Mouse (Mus musculus) embryonic fibroblast, embryonic 13.5 days (primary cell): ENCODE results near the gene Gm3033. TPM values are rescaled to one million over a fixed set of nuclear protein-coding genes. Genes with fewer than 3 reads are reported as not detected.
"Not testable (repeated sequence)": the region's sequence is repeated elsewhere in the genome, so short reads cannot be mapped to it uniquely, and the experiment has no call there.

Experiments
- H3K27ac ChIP-seq: 2 replicates; pipeline ENCODE4 v1.5.1; 2012; ENCODE audit warnings: low read length, control low read depth, inconsistent platforms; ENCODE audit not compliant: insufficient read depth
- H3K4me1 ChIP-seq: 2 replicates; pipeline ENCODE4 v1.6.1; 2011; ENCODE audit warnings: low read length; ENCODE audit not compliant: control insufficient read depth, insufficient read depth
- H3K4me3 ChIP-seq: 2 replicates; pipeline ENCODE4 v1.5.1; 2011; ENCODE audit warnings: mild to moderate bottlenecking, control low read depth, low read length; ENCODE audit not compliant: insufficient read depth
- polyA plus RNA-seq: library from polyadenylated mRNA; stranded (reverse); fragments of >200 nt; gene quantifications from 2 replicates; pipeline ENCODE4 v1.2.4, GENCODE M21; 2011; ENCODE audit warnings: low read depth; ENCODE audit not compliant: missing spikeins, insufficient read length

Gene Gm3033
- not detected in 2 replicates for polyA plus RNA-seq

DNA sequence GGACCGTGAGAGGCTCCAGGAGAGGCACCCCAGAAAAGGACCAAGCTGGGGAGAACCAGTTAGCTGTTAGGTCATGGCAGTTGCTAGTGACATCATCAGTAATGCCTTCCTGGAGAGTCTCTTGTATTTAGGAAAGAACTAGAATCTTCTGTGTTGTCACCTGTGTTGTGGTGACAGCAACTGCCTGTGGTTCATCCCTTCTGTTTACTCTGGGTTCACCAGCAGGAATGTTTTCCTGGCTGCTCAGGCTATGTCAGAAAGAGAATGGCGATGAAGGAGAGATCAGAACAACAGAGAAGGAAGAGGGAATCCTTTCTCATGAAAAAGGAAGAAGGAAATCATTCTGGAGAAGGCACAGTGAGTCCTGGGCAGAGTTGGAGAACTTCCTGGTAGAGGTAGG lies at the start of gene Gm3033:
Gene Gm3033 (plus strand): TSS at position 301 of the 400 bp plus-strand sequence.
- H3K4me1 ChIP-seq, H3K4me3 ChIP-seq, H3K27ac ChIP-seq: not testable (repeated sequence)

DNA sequence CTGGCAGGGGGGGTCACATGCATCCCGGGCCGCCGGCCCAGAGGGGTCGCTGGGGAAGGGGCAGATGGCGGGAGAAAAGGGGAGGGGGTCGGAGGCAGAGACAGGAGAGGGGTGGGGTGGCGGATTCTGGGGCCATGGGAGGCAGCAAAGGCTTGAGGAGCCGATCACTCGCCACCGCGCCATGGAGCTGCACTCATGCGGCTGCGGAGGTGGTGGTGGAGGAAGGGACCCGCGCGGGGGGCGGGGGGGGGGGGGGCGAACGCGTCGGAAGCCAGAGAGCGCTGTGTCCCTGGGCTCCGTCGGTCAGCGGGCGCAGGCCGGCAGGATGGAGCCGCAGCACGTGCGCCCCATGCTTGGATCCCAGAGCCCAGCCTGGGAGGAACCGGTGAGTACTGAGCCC lies 36.3 kb upstream of the Gm3033 start, which contains the start of gene Gm3002:
Gene Gm3002 (plus strand): TSS at position 301 of the 400 bp plus-strand sequence.
- H3K27ac ChIP-seq, H3K4me1 ChIP-seq, H3K4me3 ChIP-seq: not testable (repeated sequence)

DNA sequence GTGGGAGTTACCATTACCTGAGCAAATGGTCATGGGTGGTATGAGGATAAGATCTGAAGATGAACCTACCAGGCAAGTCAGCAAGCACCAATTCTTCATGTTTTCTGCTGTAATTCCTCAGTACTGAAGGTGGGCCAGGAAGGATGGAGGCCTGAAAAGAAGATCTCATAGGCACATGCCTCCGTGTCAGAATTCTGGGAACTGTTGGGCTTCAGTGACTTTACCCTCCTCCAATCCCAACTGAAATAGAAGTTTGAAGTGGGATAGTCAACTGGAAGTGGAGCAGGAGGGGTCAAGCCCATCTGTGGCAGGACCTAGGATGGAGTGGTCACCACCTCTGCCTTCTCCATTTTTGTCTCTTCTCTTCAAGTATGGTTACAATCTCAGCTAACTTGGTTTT lies 37.8 kb downstream of the Gm3033 start, which contains the start of gene Gm2916:
Gene Gm2916 (plus strand): TSS at position 301 of the 400 bp plus-strand sequence.
- not testable (repeated sequence) for H3K27ac ChIP-seq, H3K4me3 ChIP-seq, H3K4me1 ChIP-seq

Other genes starting within 250 kb of the Gm3033 start
- not detected in 2 replicates for gene Gm3012, start 211.7 kb upstream of the Gm3033 start, polyA plus RNA-seq
- gene Gm3020, start 194.2 kb upstream of the Gm3033 start, polyA plus RNA-seq: not detected in 2 replicates
- not detected in 2 replicates for gene Gm3043, start 157.5 kb upstream of the Gm3033 start, polyA plus RNA-seq
- gene Gm3002, start 36.2 kb upstream of the Gm3033 start, polyA plus RNA-seq: not detected in 2 replicates
- gene Gm2916, start 37.9 kb downstream of the Gm3033 start, polyA plus RNA-seq: not detected in 2 replicates
- not detected in 2 replicates for gene Gm3029, start 85.5 kb downstream of the Gm3033 start, polyA plus RNA-seq
- gene Gm3095, start 117.3 kb downstream of the Gm3033 start, polyA plus RNA-seq: not detected in 2 replicates
- gene Gm3099, start 152.1 kb downstream of the Gm3033 start, polyA plus RNA-seq: not detected in 2 replicates
- gene Gm5796, start 177.7 kb downstream of the Gm3033 start, polyA plus RNA-seq: not detected in 2 replicates
- not detected in 2 replicates for gene Gm3115, start 237.9 kb downstream of the Gm3033 start, polyA plus RNA-seq